Mouse (Mus musculus) spleen, adult 2 months (tissue): Measurements from ENCODE around the gene Tns3. TPM values are rescaled to one million over a fixed set of nuclear protein-coding genes. Genes with fewer than 3 reads are reported as not detected.

Experiments
- DNase-seq, 2 experiments: peaks; one replicate each; pipeline versions ENCODE4 v3.0.0 to v3.0.0-alpha.2; 2012 to 2021; ENCODE audit warnings: low spot score in 2 of 2, low read depth in 1 of 2
- H3K27ac ChIP-seq: fragments of 200-500 bp; 2 replicates; pipeline ENCODE4 v1.5.1; 2012; ENCODE audit warnings: low read length, inconsistent platforms; ENCODE audit not compliant: insufficient read depth
- H3K27me3 ChIP-seq: fragments of 200-500 bp; 2 replicates; pipeline ENCODE4 v1.6.1; 2012; ENCODE audit warnings: mild to moderate bottlenecking, moderate library complexity, low read length, inconsistent platforms; ENCODE audit not compliant: control insufficient read depth, insufficient read depth
- H3K36me3 ChIP-seq: fragments of 200-500 bp; 2 replicates; pipeline ENCODE4 v1.6.1; 2012; ENCODE audit warnings: mild to moderate bottlenecking, low read length, inconsistent platforms; ENCODE audit not compliant: control insufficient read depth, insufficient read depth
- H3K4me1 ChIP-seq: fragments of 200-500 bp; 2 replicates; pipeline ENCODE4 v1.6.1; 2011; ENCODE audit warnings: inconsistent platforms; ENCODE audit not compliant: control insufficient read depth, insufficient read depth, insufficient read length
- H3K4me3 ChIP-seq: fragments of 200-500 bp; 2 replicates; pipeline ENCODE4 v1.5.1; 2011; ENCODE audit warnings: mild to moderate bottlenecking, inconsistent platforms; ENCODE audit not compliant: insufficient read depth, insufficient read length; ENCODE audit errors: extremely low read depth
- CTCF ChIP-seq: fragments of 200-500 bp; IDR thresholded peaks from 2 replicates; pipeline ENCODE4 v1.5.1; 2011; ENCODE audit warnings: mild to moderate bottlenecking, inconsistent platforms; ENCODE audit not compliant: insufficient read depth, insufficient read length, insufficient replicate concordance; ENCODE audit errors: extremely low read depth
- POLR2A ChIP-seq: fragments of 200-500 bp; IDR thresholded peaks from 2 replicates; pipeline ENCODE4 v1.6.1; 2011; ENCODE audit warnings: low read depth, low read length, inconsistent platforms
- WGBS: fragments of 180-500 bp; shearing (Covaris S2); methylation state at CpG from one replicate; pipeline ENCODE4 v1.1.7; 2018; 5-methylcytosine and 5-hydroxymethylcytosine counted together
- polyA plus RNA-seq: library from polyadenylated mRNA; depleted of rRNA; stranded (reverse); fragments of >200 nt; gene quantifications from 2 replicates; pipeline ENCODE4 v1.2.3, GENCODE M21; 2012

Tns3 gene
- polyA plus RNA-seq, 1 experiment = 39.7 TPM

- no peak for DNase-seq
- no peak overlapping the region for H3K27ac ChIP-seq
- TF ChIP-seq POLR2A = no peak
- no peak for TF ChIP-seq CTCF
- WGBS = 79% methylated on average over 7 of the region's 7 CpGs
- no peak overlapping the region for H3K4me3 ChIP-seq
- no peaks in the 10 kb centered on the region for H3K27me3 ChIP-seq
- H3K36me3 ChIP-seq = no peaks in the 10 kb centered on the region
- no peaks in the 10 kb centered on the region for H3K4me1 ChIP-seq
These were observed 268.0 kb downstream of the Tns3 start for GRCm38 (mm10) chr11:8396329-8396728.

GRCm38 (mm10) chr11:8391564-8391963 is 272.8 kb downstream of the Tns3 start:
- no peaks in the 10 kb centered on the region for H3K4me1 ChIP-seq
- DNase-seq = no peak
- TF ChIP-seq POLR2A (no peak), CTCF (no peak)
- no peak overlapping the region for H3K4me3 ChIP-seq
- H3K36me3 ChIP-seq = no peaks in the 10 kb centered on the region
- no peaks in the 10 kb centered on the region for H3K27me3 ChIP-seq
- no peak overlapping the region for H3K27ac ChIP-seq
- WGBS = 82% methylated on average over 5 of the region's 5 CpGs

GRCm38 (mm10) chr11:8385891-8386405 is 278.4 kb downstream of the Tns3 start:
- DNase-seq = no peak
- no peaks in the 10 kb centered on the region for H3K4me1 ChIP-seq
- WGBS = 83% methylated on average over 7 of the region's 7 CpGs
- TF ChIP-seq POLR2A = no peak
- no peak for TF ChIP-seq CTCF
- H3K27me3 ChIP-seq = no peaks in the 10 kb centered on the region
- no peaks in the 10 kb centered on the region for H3K36me3 ChIP-seq
- H3K27ac ChIP-seq = no peak overlapping the region
- H3K4me3 ChIP-seq = no peak overlapping the region
